Mouse (Mus musculus) myocyte (in vitro differentiated cells): ENCODE data around the gene Gm17660.

Experiments
- CEBPB ChIP-seq: IDR thresholded peaks from 2 replicates; pipeline ENCODE4 v1.6.1; 2011; ENCODE audit warnings: mild to moderate bottlenecking, moderate library complexity; ENCODE audit not compliant: poor library complexity, insufficient read depth, severe bottlenecking
- E2F4 ChIP-seq: IDR thresholded peaks from one replicate; pipeline ENCODE4 v1.6.1; 2011; ENCODE audit warnings: mild to moderate bottlenecking, control low read depth, moderate library complexity; ENCODE audit not compliant: insufficient read depth
- MYOG ChIP-seq, 3 experiments: IDR thresholded peaks; one replicate each; pipeline ENCODE4 v1.6.1; 2011; ENCODE audit warnings: control low read depth in 2 of 3, low read depth in 2 of 3, mild to moderate bottlenecking in 2 of 3; ENCODE audit not compliant: insufficient read length in 2 of 3, control insufficient read depth in 1 of 3, insufficient read depth in 1 of 3
- POLR2A ChIP-seq: IDR thresholded peaks from one replicate; pipeline ENCODE4 v1.6.1; 2011; ENCODE audit warnings: low read depth, mild to moderate bottlenecking, control low read depth, moderate library complexity; ENCODE audit not compliant: insufficient read length

DNA sequence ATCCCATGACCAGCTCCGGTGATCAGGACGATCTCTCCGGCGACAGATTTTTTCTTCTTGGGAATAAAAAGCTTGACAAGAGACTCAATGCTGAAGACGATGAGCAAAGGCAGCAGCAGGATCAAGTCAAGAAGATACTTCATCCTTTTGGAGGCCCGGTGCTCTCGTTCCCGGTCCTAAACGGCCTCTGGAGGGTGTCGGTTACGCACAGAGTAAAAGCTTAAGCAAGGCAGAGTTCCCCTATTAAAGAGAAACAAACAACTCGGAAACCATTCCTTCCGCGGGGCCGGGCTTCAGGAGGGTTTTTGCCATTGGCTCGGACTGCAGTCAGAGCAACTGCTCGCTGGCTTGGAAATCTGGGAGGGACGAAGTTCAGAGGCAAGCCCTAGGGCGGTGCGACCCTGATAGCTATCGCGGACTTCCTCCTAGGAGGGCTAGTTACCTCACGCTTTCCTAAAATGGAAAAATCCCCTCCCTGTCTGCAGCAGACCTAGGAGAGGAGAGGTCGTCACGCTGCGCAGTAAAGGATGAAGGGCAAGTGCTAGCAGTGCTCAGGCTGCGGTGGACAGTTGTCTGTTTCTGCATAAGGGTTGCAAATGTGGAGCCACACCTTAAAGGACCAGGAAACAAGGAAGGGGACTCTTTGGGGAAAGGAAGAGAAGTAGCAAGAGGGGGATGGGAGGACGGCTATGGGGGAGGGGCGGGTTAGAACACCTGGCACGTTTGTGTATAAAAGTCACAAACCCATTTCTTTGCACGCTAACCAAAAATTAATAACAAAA is 55.6 kb downstream of the Gm17660 start, which contains the start of gene Hsd17b11:
- TF ChIP-seq POLR2A (peak; percentile 26), E2F4 (no peak), MYOG (IDR thresholded peaks at IDR 0.05; ENCODE audit: control insufficient read depth in 1 of 3, insufficient read depth in 1 of 3, insufficient read length in 2 of 3, low read depth in 2 of 3) (no peak), CEBPB (no peak)
